9 mouse cellular contexts compared by ENCODE assay signal in the genomic region with DNA sequence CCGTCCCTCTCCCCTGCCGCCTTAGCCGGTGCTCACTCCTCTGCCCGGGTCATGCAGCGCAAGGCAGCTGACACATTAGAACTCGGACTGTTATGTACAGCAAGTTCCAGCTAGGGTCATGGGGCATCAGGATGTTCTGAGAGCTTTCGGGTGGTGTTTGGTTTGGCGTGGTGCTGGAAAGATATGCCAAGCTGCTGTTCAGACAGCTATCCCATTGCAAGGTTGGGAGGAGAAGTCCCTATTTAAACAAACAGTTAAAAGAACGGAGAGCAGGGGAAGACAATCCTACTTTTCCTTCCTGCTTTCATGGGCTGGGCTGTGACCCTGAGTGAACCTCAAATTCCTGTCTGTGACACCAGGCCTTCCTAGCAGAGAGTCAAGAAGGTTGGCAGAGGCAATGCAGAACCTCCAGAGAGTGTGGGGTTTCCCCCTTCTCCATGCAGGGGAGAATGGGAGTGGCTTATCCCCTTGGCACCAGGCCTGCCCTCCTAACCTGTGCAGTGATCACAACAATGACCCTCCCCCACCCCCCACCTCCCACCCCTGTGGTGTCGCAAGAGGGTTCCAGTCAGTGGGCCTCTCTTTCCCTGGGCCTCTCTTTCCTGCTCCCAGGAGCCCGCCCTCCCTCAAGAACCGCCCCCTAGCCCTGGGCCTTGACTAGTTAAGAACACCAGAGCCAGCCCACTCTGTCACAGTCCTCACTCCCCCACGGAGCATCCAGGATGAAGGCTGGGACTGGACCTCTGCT. TPM values are rescaled to one million over a fixed set of nuclear protein-coding genes. Genes with fewer than 3 reads are reported as not detected.
DNase-seq lines count a peak whose midpoint lies in the region; ATAC-seq and TF ChIP-seq lines count a peak whose summit lies in the region.
"Had no signal": no experiment of that assay in that cellular context is flagged by ENCODE, and none has a peak within 500 bp of the region (broad histone marks: within the 10 kb centered on the region; RNA-seq: fewer than 3 reads in every experiment).

A gene (plus strand): TSS at position 546 of the 748 bp plus-strand sequence.

- intact Hi-C loops in heart, adult 2 months (cut with DNase I), result no loop called here

- H3K36me3 ChIP-seq in heart, adult 2 months (ENCODE audit: control insufficient read depth, insufficient read depth, low read length), result no peaks in the 10 kb centered on the region
- no peaks in the 10 kb centered on the region for H3K36me3 ChIP-seq in kidney, embryonic 15.5 days

- H3K27ac ChIP-seq in heart, adult 2 months, result peak within 1 kb of the TSS; percentile 41
- H3K27ac ChIP-seq in kidney, embryonic 15.5 days, result peak within 1 kb of the TSS; percentile 82

- H3K4me3 ChIP-seq in heart, adult 2 months, result no peak within 1 kb of the TSS
- H3K4me3 ChIP-seq in kidney, embryonic 15.5 days (replicated peaks), result peak within 1 kb of the TSS; percentile 25
- H3K4me3 ChIP-seq: myocyte had no signal

- no peaks in the 10 kb centered on the region for H3K27me3 ChIP-seq in heart, adult 2 months (ENCODE audit: control insufficient read depth, insufficient read depth, low read length)
- H3K27me3 ChIP-seq in kidney, embryonic 15.5 days, result no peaks in the 10 kb centered on the region

- TF ChIP-seq EP300 in heart, adult 2 months (IDR thresholded peaks at IDR 0.05; ENCODE audit: insufficient read depth, low read depth, low read length), result 0 out of 2 replicates have a peak, but pooled peaks have one; percentile 21

- peak within 1 kb of the TSS; percentile 42 for H3K9ac ChIP-seq in heart, adult 2 months (ENCODE audit: low read depth, low read length)
- H3K9ac ChIP-seq in kidney, embryonic 15.5 days, result 0 out of 2 replicates have a peak within 1 kb of the TSS, but pooled peaks have one; percentile 16

- H3K4me2 ChIP-seq in kidney, embryonic 15.5 days, result peak within 1 kb of the TSS; percentile 47

- H3K79me2 ChIP-seq in heart, adult 2 months (replicated peaks; ENCODE audit: control insufficient read depth, insufficient read depth, low read length), result no peaks in the 10 kb centered on the region

- DNase-seq in urinary bladder, adult 18-20 months (ENCODE audit: low spot score in 2 of 2), result peak; percentile 16 to 56
- DNase-seq in urinary bladder, postnatal 10 days (ENCODE audit: low spot score), result no peak
- peak; percentile 56 to 65 for DNase-seq in heart, adult 2 months
- peak; percentile 72 for DNase-seq in lung, postnatal 14 days
- DNase-seq in urinary bladder, postnatal 14 days (ENCODE audit: low spot score), result peak; percentile 57
- DNase-seq in layer of hippocampus, adult 18-20 months (ENCODE audit: low spot score in 2 of 2), result no peak
- no peak for DNase-seq in cerebellum, adult 9-11 months

- H3K4me1 ChIP-seq in heart, adult 2 months (ENCODE audit: control insufficient read depth, insufficient read depth, low read length), result peaks cover 7% of the 10 kb centered on the region
- peaks cover 22% of the 10 kb centered on the region for H3K4me1 ChIP-seq in kidney, embryonic 15.5 days

- H3K9me3 ChIP-seq in kidney, embryonic 15.5 days (replicated peaks), result no peaks in the 10 kb centered on the region

- ATAC-seq in kidney, embryonic 15.5 days (replicated peaks; ENCODE audit: low FRiP score), result peak; percentile 93

- TF ChIP-seq POLR2A in heart, adult 2 months (IDR thresholded peaks at IDR 0.05; ENCODE audit: insufficient read depth, low read depth, low read length), result peak; percentile 57; the same call in 1 of the 2 replicates

- WGBS in heart, adult 2 months, result 27% methylated on average over 11 of the region's 13 CpGs
- WGBS in kidney, embryonic 15.5 days, result 17% methylated on average over 13 of the region's 13 CpGs

- no peak for TF ChIP-seq CTCF in heart, adult 2 months (IDR thresholded peaks at IDR 0.05)

RNA-seq across cellular contexts. Expression of the gene that starts here (rescaled TPM):
- total RNA-seq in heart, adult 2 months (2021), result 1 to 10 TPM; 5.0 to 6.4 TPM
- polyA plus RNA-seq in heart, adult 2 months (2012; rRNA removed), result 22.4 and 27.1 TPM in 2 replicates
- polyA plus RNA-seq in kidney, embryonic 15.5 days (2015; fragmentation: Nextera tagmentation; extraction: Ambion mirVana), result 24.7 and 27.2 TPM in 2 replicates
- total RNA-seq in layer of hippocampus, adult 18-20 months (2021), result 1 to 10 TPM in 1 of 2 experiments, under 1 TPM in 1; 0.86 to 2.8 TPM

Comparison
In these comparisons a context has a peak if more than half of its experiments do, and no peak if none do; other contexts are left out.
1. DNase-seq: peak in urinary bladder, adult 18-20 months (2 of 2), heart, adult 2 months (2 of 2), lung, postnatal 14 days (single experiment) and urinary bladder, postnatal 14 days (single experiment); none in urinary bladder, postnatal 10 days (single experiment), layer of hippocampus, adult 18-20 months (0 of 2) and cerebellum, adult 9-11 months (single experiment).